Mouse (Mus musculus) spleen, postnatal 0 days (tissue): ENCODE measurements around the gene Rasal3. TPM values are rescaled to one million over a fixed set of nuclear protein-coding genes. Genes with fewer than 3 reads are reported as not detected.

ENCODE experiments used
- polyA plus RNA-seq: library from polyadenylated mRNA; unstranded; fragments of >200 nt; fragmentation: Nextera tagmentation; extraction: Ambion mirVana; gene quantifications from 2 replicates; pipeline ENCODE4 v1.2.1, GENCODE M21; 2015

The Rasal3 gene
- 7.5 and 10.2 TPM in 2 replicates for polyA plus RNA-seq

GRCm38 (mm10) chr17:32403417-32403816 is at the start of gene Rasal3:
Rasal3 (minus strand) TSS chr17:32403583.

DNA sequence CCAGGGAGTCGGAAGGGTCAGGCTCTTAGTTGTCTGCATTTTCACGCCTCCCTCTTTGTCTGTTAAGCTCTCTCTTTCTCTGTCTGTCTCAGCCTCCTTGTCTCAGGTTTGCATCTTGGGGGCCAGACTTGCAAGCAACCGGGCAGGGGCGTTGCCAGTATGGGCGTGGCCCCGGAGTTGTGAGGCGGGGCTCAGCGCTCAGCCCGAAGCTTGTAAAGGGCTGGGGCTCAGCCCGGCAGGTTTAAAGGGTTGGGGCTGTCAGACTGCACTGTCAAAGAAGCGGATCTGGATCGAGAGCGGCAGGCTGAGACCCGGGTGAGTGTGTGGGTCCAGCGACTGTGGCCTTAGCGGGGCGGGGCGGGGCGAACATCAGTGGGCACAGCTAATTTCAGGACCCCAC is 49.1 kb upstream of the Rasal3 start, which contains the start of gene Cyp4f39:
TSS of gene Cyp4f39 (plus strand) at position 242 of the 400 bp plus-strand sequence.

GRCm38 (mm10) chr17:32424034-32424433 is 20.7 kb upstream of the Rasal3 start, which contains the start of gene Pglyrp2:
Pglyrp2 (minus strand) TSS chr17:32424167.

DNA sequence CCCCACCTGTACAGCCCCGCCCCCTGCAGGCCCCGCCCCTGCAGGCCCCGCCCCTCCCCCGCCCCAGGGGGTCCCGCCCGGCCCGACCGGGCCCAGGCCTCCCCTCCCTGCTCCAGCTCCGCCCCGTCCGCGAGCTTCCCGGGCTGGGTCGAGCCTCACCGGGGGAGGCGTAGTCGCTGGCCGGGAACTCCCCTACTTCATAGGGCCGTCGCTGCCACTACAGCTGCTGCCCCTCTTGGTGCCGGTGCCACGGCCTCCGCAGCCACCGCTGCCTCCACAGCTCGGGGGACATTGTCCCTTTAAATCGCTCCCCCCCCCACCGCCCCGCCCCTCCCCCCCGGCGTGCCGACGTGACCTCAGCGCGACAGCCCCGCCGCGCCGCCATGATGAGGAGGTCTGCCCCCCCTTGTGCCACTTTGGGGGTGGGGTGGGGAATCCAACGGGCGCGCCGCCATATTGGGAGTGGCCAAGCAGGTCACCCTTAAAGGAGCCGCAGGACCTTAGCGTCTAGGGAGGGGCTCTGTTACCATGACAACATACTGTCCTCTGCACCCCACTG is 14.2 kb downstream of the Rasal3 start, which contains the start of gene Wiz:
TSS of gene Wiz (minus strand) at position 339 of the 559 bp plus-strand sequence.

GRCm38 (mm10) chr17:32350382-32350983 is 52.9 kb downstream of the Rasal3 start, which contains the start of gene Akap8l:
Akap8l (minus strand) TSS chr17:32350607.

Other genes with a start within 250 kb of the Rasal3 start
- 2.6 and 3.6 TPM in 2 replicates for gene Notch3, start 236.7 kb downstream of the Rasal3 start, polyA plus RNA-seq
- gene Ephx3, start 214.0 kb downstream of the Rasal3 start, polyA plus RNA-seq = 0.11 and 0.13 TPM in 2 replicates
- 39.8 and 41.1 TPM in 2 replicates for gene Brd4, start 118.9 kb downstream of the Rasal3 start, polyA plus RNA-seq
- 41.3 and 43.5 TPM in 2 replicates for gene Akap8, start 82.3 kb downstream of the Rasal3 start, polyA plus RNA-seq
- gene Akap8l, start 53.0 kb downstream of the Rasal3 start, polyA plus RNA-seq = 46.0 and 54.6 TPM in 2 replicates
- 8.3 and 8.6 TPM in 2 replicates for gene Wiz, start 14.1 kb downstream of the Rasal3 start, polyA plus RNA-seq
- gene Pglyrp2, start 20.6 kb upstream of the Rasal3 start, polyA plus RNA-seq = 0.57 and 0.84 TPM in 2 replicates
- 0.41 and 1.1 TPM in 2 replicates for gene Cyp4f39, start 49.1 kb upstream of the Rasal3 start, polyA plus RNA-seq
- 2.3 TPM in 2 replicates for gene Cyp4f17, start 102.5 kb upstream of the Rasal3 start, polyA plus RNA-seq
- 5.7 and 9.7 TPM in 2 replicates for gene Cyp4f16, start 133.0 kb upstream of the Rasal3 start, polyA plus RNA-seq
- gene Cyp4f37, start 217.7 kb upstream of the Rasal3 start, polyA plus RNA-seq = 0.05 TPM in 1 of 2 replicates, not detected in the other